Mouse (Mus musculus) lung, adult 2 months (tissue): Measurements from ENCODE around the gene Abca12.

Experiments used
- CTCF ChIP-seq: fragments of 200-500 bp; IDR thresholded peaks from 2 replicates; pipeline ENCODE4 v1.5.1; 2011; ENCODE audit warnings: mild to moderate bottlenecking, low read length, control low read depth; ENCODE audit not compliant: insufficient read depth
- POLR2A ChIP-seq: fragments of 200-500 bp; IDR thresholded peaks from 2 replicates; pipeline ENCODE4 v1.6.1; 2011; ENCODE audit warnings: low read depth, mild to moderate bottlenecking, control low read depth, low read length, borderline replicate concordance; ENCODE audit errors: extremely low read depth

DNA sequence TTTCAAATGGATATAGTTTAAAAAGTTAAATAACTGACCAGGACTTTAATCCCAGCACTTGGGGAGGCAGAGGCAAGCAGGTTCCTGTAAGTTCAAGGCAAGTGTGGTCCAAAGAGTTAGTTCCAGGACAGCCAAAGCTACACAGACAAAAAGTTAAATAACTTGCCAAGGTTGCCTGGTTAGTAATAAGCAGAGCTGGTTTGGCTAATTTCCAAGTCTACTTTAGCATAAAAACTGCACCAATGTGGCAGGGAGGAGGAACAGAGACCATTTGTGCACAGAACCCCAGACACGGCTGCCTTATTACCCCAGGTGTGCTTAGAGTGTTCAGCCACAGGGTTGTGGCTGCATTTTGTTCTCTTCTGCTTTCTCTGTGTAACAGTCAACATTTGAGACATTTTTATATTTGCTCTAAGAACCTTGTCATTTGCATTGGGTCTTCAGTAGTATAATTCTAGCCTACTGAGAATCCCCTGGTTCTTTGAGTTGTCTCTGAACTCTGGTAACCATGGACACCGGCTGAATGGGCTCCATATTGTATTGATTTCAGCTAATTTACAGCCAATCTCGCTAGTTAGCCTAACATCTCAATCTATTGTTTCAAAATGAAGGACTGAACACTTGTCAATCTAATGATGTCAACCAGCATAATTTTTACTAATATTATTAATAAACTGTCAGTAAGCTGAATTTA, 71.7 kb downstream of the Abca12 start:
- no peak for TF ChIP-seq POLR2A
- no peak for TF ChIP-seq CTCF
